Mouse (Mus musculus): ENCODE data around the gene Epx. TPM values are rescaled to one million over a fixed set of nuclear protein-coding genes. Genes with fewer than 3 reads are reported as not detected.

Epx gene
- polyA plus RNA-seq (2014; fragmentation: Nextera tagmentation; extraction: Ambion mirVana), result 0.07 and 0.08 TPM in 2 replicates

DNA sequence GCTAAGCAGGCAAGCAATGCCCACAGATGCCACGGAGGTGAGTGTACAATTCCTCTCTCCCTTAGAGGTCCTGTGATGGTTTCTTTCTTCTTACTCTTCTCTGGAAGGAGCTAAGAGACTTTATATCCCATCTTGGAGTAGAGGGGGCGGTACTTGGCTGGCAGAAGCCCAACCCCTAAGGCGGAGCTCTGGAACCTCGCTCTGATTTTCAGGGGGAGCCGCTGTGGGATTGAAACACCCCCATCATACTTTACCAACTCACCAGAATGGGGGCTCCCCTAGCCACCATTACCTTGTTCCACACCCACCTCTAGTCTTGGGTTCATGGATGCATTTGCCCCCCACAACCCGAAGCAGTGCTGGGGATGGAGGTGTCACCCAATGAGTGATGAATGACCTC lies at the start of gene Epx:
Gene Epx, minus strand, starts transcription at position 101 of the 400 bp plus-strand sequence.
- Histone ChIP-seq H3K4me1 (ENCODE audit: control insufficient read depth, insufficient read depth, low read length) (0 out of 2 replicates have a peak, but pooled peaks cover 4% of the 10 kb centered on the region), H3K36me3 (ENCODE audit: control insufficient read depth, insufficient read depth, low read length) (no peaks in the 10 kb centered on the region), H3K4me2 (replicated peaks; ENCODE audit: low read depth, low read length) (no peak within 1 kb of the TSS), H3K9ac (ENCODE audit: low read depth, low read length) (no peak within 1 kb of the TSS), H3K27me3 (ENCODE audit: control insufficient read depth, insufficient read depth, low read length) (0 out of 2 replicates have a peak, but pooled peaks cover 2% of the 10 kb centered on the region), H3K9me3 (ENCODE audit: control insufficient read depth, low read length) (no peaks in the 10 kb centered on the region), H3K4me3 (ENCODE audit: low read length) (no peak within 1 kb of the TSS), H3K27ac (ENCODE audit: low read depth, low read length) (no peak within 1 kb of the TSS)
- no peak for ATAC-seq (ENCODE audit: low FRiP score, low TSS enrichment)
- WGBS, result 85% methylated on average over 6 of the region's 6 CpGs

DNA sequence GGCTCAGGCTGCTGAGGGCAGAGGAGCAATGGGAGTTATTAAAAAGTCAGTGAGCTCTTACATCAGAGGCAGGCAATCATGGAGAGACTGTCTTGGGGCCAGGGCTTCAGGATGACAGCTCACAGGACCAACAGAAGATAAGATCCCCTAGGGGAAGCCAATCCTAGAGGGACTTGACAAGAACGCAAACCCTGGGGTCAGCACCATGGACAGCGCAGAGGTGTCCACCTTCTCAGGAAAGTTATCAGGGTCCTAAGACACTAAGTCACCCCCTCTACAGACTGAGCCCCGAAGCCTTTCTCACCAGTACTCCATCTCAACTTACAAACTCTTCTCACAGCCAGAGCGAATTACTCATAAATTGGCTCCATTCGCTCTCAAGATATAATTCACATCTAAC lies 45.6 kb upstream of the Epx start, which contains the start of gene Olfr464:
Gene Olfr464, minus strand, starts transcription at position 2 of the 400 bp plus-strand sequence.
- Histone ChIP-seq H3K27me3 (ENCODE audit: control insufficient read depth, insufficient read depth, low read length) (no peaks in the 10 kb centered on the region), H3K9ac (ENCODE audit: low read depth, low read length) (no peak within 1 kb of the TSS), H3K36me3 (ENCODE audit: control insufficient read depth, insufficient read depth, low read length) (no peaks in the 10 kb centered on the region), H3K4me2 (replicated peaks; ENCODE audit: low read depth, low read length) (no peak within 1 kb of the TSS), H3K4me3 (ENCODE audit: low read length) (no peak within 1 kb of the TSS), H3K9me3 (ENCODE audit: control insufficient read depth, low read length) (no peaks in the 10 kb centered on the region), H3K27ac (ENCODE audit: low read depth, low read length) (no peak within 1 kb of the TSS), H3K4me1 (ENCODE audit: control insufficient read depth, insufficient read depth, low read length) (no peaks in the 10 kb centered on the region)
- no peak for ATAC-seq (ENCODE audit: low FRiP score, low TSS enrichment)
- WGBS, result 26% methylated on average over 5 of the region's 5 CpGs

DNA sequence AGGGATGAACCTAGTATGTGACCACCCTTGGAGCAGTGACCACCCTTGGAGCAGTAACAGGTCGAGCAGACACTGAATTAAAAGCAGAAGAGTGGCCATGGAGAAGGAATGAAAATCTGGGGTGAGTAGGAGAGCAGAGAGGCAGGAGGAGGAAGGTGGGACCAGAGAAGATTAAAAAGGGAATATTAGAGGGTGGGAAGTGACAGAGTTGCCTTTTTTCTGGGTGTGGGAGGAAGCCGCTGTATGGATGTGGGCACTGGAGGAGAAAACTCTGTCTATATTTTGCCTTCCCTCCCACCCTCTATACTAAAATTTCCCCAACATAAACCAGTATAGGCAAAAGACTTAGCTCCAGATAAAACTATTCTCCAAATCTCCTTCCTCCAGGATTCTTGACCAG lies 45.0 kb upstream of the Epx start:
- no peak for ATAC-seq (ENCODE audit: low FRiP score, low TSS enrichment)
- H3K36me3 ChIP-seq (ENCODE audit: control insufficient read depth, insufficient read depth, low read length), result no peaks in the 10 kb centered on the region
- H3K27ac ChIP-seq (ENCODE audit: low read depth, low read length), result no peak overlapping the region
- H3K27me3 ChIP-seq (ENCODE audit: control insufficient read depth, insufficient read depth, low read length), result no peaks in the 10 kb centered on the region
- H3K9me3 ChIP-seq (ENCODE audit: control insufficient read depth, low read length), result no peaks in the 10 kb centered on the region
- no peaks in the 10 kb centered on the region for H3K4me1 ChIP-seq (ENCODE audit: control insufficient read depth, insufficient read depth, low read length)
- no peak overlapping the region for H3K9ac ChIP-seq (ENCODE audit: low read depth, low read length)
- WGBS, result 65% methylated on average over 2 of the region's 2 CpGs
- no peak overlapping the region for H3K4me3 ChIP-seq (ENCODE audit: low read length)
- no peak overlapping the region for H3K4me2 ChIP-seq (replicated peaks; ENCODE audit: low read depth, low read length)

DNA sequence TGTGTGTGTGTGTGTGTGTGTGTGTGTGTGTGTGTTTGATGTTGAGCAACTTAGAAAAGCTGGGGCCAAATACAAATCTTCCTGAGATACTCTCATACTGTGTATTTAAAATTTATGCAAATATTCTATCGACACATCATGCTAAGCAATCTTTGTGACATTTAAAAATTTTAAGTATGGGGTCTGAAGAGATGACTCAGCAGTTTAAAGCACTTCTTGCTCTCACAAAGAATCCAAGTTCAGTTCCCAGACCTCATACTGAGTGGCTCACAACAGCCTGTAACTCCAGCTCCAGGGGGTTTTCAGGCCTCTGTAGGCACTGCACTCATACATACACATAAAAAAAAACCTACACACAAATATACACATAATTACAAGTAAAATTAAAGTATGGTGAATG lies 40.7 kb upstream of the Epx start:
- no peak for ATAC-seq (ENCODE audit: low FRiP score, low TSS enrichment)
- H3K4me1 ChIP-seq (ENCODE audit: control insufficient read depth, insufficient read depth, low read length), result no peaks in the 10 kb centered on the region
- H3K9me3 ChIP-seq (ENCODE audit: control insufficient read depth, low read length), result no peaks in the 10 kb centered on the region
- no peaks in the 10 kb centered on the region for H3K27me3 ChIP-seq (ENCODE audit: control insufficient read depth, insufficient read depth, low read length)
- H3K4me3 ChIP-seq (ENCODE audit: low read length), result no peak overlapping the region
- H3K9ac ChIP-seq (ENCODE audit: low read depth, low read length), result no peak overlapping the region
- no peak overlapping the region for H3K4me2 ChIP-seq (replicated peaks; ENCODE audit: low read depth, low read length)
- no peak overlapping the region for H3K27ac ChIP-seq (ENCODE audit: low read depth, low read length)
- H3K36me3 ChIP-seq (ENCODE audit: control insufficient read depth, insufficient read depth, low read length), result no peaks in the 10 kb centered on the region
- WGBS, result 90% methylated on average over 1 of the region's 1 CpGs

DNA sequence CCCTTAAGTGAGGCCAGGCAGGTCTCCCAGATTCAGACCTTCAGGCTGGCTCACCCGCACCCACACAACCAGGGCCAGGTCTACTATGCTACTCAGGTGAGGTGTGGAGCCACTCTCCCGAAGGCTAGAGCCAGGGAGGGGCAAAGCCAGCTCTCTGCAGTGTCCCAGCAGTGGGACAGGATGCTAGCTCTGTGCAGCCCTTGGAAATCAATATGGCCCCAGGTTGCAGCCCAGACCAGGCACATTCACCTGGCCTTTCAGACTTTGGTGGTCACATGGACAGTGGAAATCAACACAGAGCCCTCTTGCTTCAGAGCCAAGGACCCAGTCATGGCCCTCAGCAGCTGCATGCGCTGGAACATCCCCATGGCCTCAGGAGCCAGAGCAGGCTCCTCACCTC lies 29.0 kb upstream of the Epx start:
- Histone ChIP-seq H3K9ac (ENCODE audit: low read depth, low read length) (no peak overlapping the region), H3K9me3 (ENCODE audit: control insufficient read depth, low read length) (no peaks in the 10 kb centered on the region), H3K4me2 (replicated peaks; ENCODE audit: low read depth, low read length) (no peak overlapping the region), H3K4me1 (ENCODE audit: control insufficient read depth, insufficient read depth, low read length) (no peaks in the 10 kb centered on the region), H3K36me3 (ENCODE audit: control insufficient read depth, insufficient read depth, low read length) (no peaks in the 10 kb centered on the region), H3K4me3 (ENCODE audit: low read length) (no peak overlapping the region), H3K27ac (ENCODE audit: low read depth, low read length) (no peak overlapping the region), H3K27me3 (ENCODE audit: control insufficient read depth, insufficient read depth, low read length) (no peaks in the 10 kb centered on the region)
- no peak for ATAC-seq (ENCODE audit: low FRiP score, low TSS enrichment)
- WGBS, result 87% methylated on average over 3 of the region's 3 CpGs

DNA sequence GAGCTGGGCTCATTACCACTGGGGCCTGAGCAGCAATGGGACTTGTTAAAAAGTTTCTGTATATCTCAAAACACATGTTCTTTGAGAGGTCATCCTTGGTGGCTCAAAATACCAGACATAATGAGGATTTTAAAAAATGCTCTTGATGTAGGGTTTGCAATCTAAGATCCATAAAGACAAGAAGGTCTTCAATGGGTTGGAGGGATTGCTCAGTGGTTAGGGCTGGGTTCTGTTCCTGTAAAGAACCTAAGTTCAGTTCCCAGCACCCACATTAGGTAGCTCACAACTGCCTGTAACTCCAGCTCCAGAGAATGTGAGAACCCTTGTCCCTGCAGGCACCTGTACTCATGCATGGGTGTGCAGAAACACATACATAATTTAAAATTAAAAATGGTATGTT lies 22.0 kb upstream of the Epx start, which contains the start of gene Olfr463:
Gene Olfr463, minus strand, starts transcription at position 101 of the 400 bp plus-strand sequence.
- no peaks in the 10 kb centered on the region for H3K36me3 ChIP-seq (ENCODE audit: control insufficient read depth, insufficient read depth, low read length)
- H3K27ac ChIP-seq (ENCODE audit: low read depth, low read length), result no peak within 1 kb of the TSS
- no peaks in the 10 kb centered on the region for H3K4me1 ChIP-seq (ENCODE audit: control insufficient read depth, insufficient read depth, low read length)
- H3K4me3 ChIP-seq (ENCODE audit: low read length), result no peak within 1 kb of the TSS
- ATAC-seq (ENCODE audit: low FRiP score, low TSS enrichment), result no peak
- no peak within 1 kb of the TSS for H3K4me2 ChIP-seq (replicated peaks; ENCODE audit: low read depth, low read length)
- no peaks in the 10 kb centered on the region for H3K9me3 ChIP-seq (ENCODE audit: control insufficient read depth, low read length)
- no peak within 1 kb of the TSS for H3K9ac ChIP-seq (ENCODE audit: low read depth, low read length)
- H3K27me3 ChIP-seq (ENCODE audit: control insufficient read depth, insufficient read depth, low read length), result no peaks in the 10 kb centered on the region

DNA sequence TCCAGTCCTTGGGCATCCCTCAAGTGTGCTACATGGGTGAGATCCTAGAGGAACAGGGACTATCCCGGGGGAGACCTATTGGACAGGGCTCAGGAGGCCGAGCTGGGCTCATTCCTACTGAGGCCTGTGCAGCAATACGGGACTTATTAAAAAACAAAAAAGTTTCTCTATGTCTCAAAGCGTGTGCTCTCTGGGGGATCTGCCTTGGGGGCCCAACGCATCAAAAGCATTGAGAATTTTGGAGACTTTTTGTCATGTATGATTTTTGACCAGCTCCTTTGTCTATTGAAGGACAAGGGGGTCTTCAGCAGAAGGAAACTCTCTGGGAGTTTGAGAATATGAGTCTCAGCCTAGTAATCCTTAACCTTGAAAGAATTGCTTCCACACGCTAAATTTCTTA lies 16.8 kb upstream of the Epx start, which contains the start of gene Olfr462:
Gene Olfr462, minus strand, starts transcription at position 101 of the 400 bp plus-strand sequence.
- Histone ChIP-seq H3K27ac (ENCODE audit: low read depth, low read length) (no peak within 1 kb of the TSS), H3K4me1 (ENCODE audit: control insufficient read depth, insufficient read depth, low read length) (no peaks in the 10 kb centered on the region), H3K36me3 (ENCODE audit: control insufficient read depth, insufficient read depth, low read length) (no peaks in the 10 kb centered on the region), H3K9ac (ENCODE audit: low read depth, low read length) (no peak within 1 kb of the TSS), H3K4me3 (ENCODE audit: low read length) (no peak within 1 kb of the TSS), H3K4me2 (replicated peaks; ENCODE audit: low read depth, low read length) (no peak within 1 kb of the TSS), H3K9me3 (ENCODE audit: control insufficient read depth, low read length) (no peaks in the 10 kb centered on the region), H3K27me3 (ENCODE audit: control insufficient read depth, insufficient read depth, low read length) (no peaks in the 10 kb centered on the region)
- WGBS, result 89% methylated on average over 6 of the region's 6 CpGs
- no peak for ATAC-seq (ENCODE audit: low FRiP score, low TSS enrichment)

DNA sequence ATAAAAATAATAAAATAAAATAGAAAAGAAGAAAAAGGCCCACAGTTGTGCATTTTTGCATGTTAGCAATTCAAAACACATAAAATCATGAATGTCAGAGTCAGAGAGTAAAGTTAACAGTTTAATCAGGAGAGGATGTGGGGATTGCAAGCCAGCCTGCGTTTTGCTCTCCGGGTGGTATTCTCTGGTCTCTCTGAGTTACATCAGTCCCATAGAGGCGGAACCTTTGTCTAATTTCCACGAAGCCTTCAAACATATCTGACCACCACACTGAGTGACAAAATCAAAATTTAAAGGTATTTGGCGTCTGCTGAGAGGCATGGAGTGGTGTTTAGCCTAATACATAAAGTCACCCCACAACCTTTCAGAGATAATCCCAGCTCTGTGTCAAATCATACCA lies 9.5 kb upstream of the Epx start:
- ATAC-seq (ENCODE audit: low FRiP score, low TSS enrichment), result no peak
- Histone ChIP-seq H3K4me2 (replicated peaks; ENCODE audit: low read depth, low read length) (no peak overlapping the region), H3K9me3 (ENCODE audit: control insufficient read depth, low read length) (no peaks in the 10 kb centered on the region), H3K27me3 (ENCODE audit: control insufficient read depth, insufficient read depth, low read length) (no peaks in the 10 kb centered on the region), H3K27ac (ENCODE audit: low read depth, low read length) (no peak overlapping the region), H3K36me3 (ENCODE audit: control insufficient read depth, insufficient read depth, low read length) (no peaks in the 10 kb centered on the region), H3K4me1 (ENCODE audit: control insufficient read depth, insufficient read depth, low read length) (no peaks in the 10 kb centered on the region), H3K9ac (ENCODE audit: low read depth, low read length) (no peak overlapping the region), H3K4me3 (ENCODE audit: low read length) (no peak overlapping the region)
- 73% methylated on average over 5 of the region's 5 CpGs for WGBS

DNA sequence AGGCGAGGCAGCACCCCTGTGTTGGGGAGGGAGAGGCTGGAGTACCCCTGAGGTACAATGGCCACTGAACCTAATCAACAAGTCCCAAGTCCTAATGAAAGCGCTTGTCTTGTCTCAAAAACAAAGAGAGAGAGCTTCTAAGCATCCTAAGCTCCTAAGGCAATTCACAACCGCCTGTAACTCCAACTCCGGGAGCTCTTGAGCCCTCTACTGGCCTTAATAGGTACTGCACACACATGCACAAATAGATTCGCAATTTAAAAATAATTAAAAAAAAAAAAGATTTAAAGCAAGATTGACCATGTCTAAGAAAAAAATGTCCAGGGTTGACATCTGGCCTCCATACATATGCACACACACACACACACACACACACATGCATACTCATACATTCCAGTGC lies 8.2 kb upstream of the Epx start:
- no peaks in the 10 kb centered on the region for H3K9me3 ChIP-seq (ENCODE audit: control insufficient read depth, low read length)
- H3K4me3 ChIP-seq (ENCODE audit: low read length), result no peak overlapping the region
- no peak overlapping the region for H3K27ac ChIP-seq (ENCODE audit: low read depth, low read length)
- ATAC-seq (ENCODE audit: low FRiP score, low TSS enrichment), result no peak
- WGBS, result 43% methylated on average over 5 of the region's 5 CpGs
- no peak overlapping the region for H3K4me2 ChIP-seq (replicated peaks; ENCODE audit: low read depth, low read length)
- H3K9ac ChIP-seq (ENCODE audit: low read depth, low read length), result no peak overlapping the region
- no peaks in the 10 kb centered on the region for H3K36me3 ChIP-seq (ENCODE audit: control insufficient read depth, insufficient read depth, low read length)
- no peaks in the 10 kb centered on the region for H3K27me3 ChIP-seq (ENCODE audit: control insufficient read depth, insufficient read depth, low read length)
- H3K4me1 ChIP-seq (ENCODE audit: control insufficient read depth, insufficient read depth, low read length), result no peaks in the 10 kb centered on the region
